Mouse (Mus musculus) testis, postnatal 10 days (tissue): ENCODE measurements around the gene Sspn.
A peak's percentile ranks its signal among the peaks of the same experiment; 100 is the strongest.

Source experiments
- DNase-seq: peaks from one replicate; pipeline ENCODE4 v3.0.0; 2021; ENCODE audit warnings: low spot score

Sspn gene

DNA sequence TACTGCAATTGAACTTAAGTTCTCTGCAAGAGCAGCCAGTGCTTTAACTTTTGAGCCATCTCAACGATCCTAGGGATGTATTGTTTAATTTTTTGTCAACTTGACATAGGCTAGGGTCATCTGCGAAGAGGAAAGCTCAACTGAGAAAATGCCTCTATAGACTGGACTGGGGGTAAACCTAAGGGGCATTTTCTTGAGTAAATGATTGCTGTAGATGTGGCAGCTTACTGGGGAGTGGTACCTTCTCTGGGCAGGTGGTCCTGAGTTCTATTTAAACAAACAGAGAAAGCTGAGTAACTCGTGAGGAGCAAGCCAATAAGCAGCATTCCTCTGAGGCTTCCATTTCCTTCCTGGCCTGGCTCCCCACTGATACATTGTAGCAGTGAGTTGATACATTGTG is at the start of gene Sspn:
Sspn (plus strand) TSS at position 301 of the 400 bp plus-strand sequence.
- DNase-seq: no peak

DNA sequence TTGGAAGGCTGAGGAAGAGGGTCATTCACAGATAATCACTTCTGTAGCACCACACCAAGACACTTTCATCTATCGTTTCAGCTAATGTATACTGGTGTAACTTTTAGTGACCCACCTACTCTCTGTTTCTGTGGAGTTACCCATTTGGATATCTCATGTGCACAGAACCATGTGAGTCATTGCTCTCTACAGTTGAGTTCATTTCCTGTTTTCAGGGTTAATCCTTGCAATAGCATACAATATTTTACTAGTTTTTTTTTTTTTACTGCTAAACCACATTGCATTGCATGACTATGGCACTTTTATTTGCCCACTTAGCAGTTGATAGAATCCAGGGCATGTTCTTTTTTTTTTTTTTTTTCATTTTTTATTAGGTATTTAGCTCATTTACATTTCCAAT is 48.4 kb upstream of the Sspn start:
- DNase-seq: no peak

DNA sequence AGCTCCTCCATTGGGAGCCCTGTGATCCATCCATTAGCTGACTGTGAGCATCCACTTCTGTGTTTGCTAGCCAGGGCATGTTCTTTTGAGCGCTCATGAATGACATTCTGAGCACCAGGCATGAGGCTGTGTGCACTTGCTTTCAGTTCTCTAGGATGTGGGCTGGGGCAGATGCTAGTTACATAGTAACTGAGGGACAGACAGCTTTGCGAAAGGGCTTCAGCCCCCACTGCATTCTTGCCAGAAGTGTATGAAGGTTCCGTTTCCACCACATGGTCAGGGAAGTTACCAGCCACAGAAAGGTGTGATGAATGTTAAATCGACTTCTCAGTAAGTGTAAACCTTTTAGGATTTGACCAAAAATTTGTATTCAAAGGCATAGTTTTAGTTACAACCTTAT is 47.8 kb upstream of the Sspn start:
- no peak for DNase-seq

DNA sequence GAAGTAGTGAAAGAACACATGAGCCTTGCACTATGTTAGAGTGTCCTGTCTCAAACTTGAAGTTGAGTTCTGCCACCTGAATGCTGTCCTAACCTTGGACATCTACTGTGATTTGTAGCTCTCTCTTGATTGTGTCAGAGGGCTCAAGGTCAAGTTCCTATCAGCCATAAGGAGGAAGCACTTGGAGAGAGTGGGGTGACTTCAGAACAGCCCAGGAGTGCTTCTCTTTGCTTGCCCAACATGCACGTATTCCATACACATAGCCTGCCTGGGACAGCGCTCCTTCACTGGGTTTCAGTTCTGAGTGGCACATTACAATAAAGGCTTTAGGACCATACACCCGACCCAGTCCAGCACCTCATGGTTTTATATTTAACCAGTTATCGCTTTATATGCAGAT is 46.4 kb upstream of the Sspn start:
- no peak for DNase-seq

DNA sequence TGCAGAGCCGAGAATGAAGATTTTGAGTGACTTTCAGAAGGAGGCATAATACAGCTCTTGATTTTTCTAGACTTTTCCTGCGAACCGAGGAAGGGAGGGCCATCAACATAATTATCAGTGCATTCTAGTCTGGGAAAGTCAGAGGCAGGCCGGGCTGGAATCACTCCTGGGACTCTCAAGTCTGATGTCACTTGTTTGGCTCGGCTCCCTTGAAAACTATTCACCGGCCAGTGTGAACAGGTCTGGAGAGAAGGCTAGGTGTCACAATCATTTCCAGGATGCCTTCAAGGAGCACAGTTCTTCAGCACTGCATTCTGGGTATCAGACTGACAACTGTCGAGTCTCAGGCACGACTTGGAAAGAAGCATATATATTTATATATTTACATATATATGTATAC is 45.2 kb upstream of the Sspn start:
- no peak for DNase-seq

DNA sequence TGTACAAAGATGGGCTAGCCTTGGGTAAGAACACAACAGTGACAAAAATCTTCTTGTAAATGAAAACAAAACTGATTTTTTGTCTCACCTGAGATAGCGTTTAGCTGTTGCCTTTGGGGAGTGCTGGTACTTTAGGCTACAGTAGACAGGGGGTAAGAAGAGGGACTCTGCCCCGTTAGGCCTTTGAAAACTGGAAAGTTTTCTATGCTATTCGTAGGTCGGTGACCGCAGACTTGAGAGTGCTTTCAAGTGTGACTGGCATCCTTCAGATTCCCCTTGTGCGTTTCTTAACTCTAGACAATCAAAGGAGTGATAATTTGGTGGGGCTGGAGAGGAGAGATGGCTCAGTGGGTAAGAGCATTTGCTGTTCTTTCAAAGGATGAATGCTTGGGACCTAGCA is 43.7 kb upstream of the Sspn start:
- DNase-seq: no peak

DNA sequence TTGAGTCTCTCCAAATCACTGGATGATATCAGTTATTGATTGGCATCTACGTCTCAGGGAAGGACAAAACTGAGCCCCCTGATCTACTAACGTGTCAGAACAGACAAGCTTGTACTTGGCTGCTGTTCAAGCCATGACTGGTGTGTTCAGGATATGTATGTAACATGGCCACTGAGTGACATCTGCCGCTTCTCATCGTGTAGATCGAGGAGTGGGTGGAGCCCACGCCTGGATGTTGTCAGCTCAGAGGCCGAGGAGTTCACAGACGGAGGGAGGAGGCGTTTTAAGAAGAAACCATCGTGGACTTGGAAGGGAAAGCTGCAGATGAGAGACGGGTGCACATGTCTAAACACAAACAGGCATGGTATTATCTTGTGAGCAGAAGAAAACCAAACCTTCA is 39.5 kb upstream of the Sspn start:
- no peak for DNase-seq

DNA sequence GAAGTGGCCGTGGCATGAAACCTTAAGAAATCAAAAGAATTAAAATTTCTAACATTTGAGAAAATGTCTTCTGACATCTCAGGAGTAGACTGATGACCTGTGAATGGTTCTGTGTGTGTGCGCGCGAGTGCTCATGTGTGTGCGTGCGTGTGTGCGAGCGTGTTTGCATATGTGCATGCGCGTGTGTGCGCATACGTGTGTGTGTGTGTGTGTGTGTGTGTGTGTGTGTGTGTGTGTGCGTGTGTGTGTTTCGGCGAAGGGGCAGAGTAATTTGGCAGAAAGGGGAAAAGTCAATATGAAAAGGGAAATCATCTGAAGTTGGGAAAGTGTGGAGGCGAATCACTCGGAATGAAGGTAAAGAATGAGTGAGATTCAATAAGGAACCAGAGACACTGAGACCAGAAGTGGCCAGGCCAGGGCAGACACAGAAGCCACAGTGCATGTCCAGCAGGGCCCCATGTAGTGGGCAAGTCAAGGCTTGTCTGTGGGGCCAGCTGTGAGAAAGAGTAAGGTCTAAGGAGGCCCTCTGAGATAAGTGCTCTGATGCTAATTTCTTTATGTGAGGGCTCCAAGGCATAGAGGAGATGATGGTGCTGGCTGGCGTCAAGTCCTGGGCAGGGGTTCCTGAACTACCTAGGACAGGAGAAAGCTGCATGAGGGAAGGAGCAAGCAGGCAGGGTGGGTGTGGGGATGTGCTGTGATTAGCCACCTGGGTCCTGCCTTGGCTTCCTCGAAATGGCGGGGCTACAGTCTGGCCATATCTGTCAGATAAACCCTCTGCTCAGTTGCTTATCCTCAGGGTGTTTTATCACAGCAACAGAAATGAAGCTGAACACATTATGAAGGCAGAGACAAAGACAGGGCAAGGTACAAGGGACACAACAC is 38.8 kb upstream of the Sspn start:
- no peak for DNase-seq

DNA sequence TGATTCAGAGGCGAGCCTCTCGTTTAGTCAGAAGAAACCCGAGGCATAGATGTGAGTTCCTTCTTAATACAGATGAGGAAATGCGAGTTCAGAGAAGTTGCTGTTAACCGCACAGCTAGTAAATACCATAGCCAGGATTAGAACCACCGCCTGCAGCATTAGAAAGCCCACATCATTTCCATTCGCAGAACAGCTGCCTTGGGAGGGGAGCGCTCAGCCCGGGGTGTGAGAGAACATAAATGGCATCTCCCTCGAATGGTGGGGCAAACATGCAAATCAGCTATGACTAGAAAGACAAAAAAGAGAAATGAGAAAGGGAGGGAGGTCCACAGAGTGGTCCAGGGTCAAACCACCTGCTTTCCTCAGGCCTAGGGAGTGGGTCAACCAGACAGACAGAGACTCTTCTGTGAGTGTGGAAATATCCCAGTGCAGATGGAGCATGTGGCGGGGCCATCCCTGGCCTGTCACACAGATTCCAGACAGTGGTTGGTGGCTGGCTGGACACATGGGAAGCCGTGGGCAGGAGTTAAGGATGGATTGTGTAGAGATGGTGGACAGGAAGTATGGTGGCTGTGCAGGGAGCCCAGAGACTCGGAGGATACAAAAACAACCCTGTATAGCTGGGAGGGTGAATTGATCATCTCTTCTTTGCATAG is 37.9 kb upstream of the Sspn start:
- DNase-seq: no peak

DNA sequence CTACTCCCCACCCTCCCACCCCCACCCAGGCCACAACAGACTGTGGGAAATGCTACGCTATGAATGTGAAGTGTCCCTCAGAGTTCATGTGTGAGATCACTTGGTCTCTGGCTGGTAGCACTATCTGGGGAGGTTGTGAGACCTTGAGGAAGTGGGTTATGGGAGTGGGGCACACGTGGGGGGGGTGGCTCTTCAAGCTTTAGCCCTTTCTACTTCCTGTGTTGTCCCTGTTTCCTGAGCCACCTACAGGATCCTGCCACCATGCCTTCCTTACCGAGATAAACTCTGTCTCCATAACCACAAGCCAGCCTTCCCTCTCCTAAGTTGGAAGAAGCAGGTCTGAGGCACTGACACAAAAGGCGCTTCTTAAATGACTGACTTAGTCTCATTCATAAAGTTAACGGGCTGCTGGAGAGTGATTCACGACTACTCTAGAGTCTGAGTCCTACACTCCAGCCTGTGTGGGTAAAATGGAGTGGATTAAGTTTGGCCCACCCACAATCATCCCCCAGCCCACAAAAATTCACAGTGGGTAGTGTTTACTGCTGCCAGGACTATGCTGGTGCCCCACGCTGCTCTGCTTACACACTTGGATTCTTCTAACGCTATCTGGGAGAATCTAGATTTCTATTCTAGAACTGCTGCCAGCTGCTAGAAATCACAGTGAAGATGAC is 36.6 kb upstream of the Sspn start:
- DNase-seq: no peak

DNA sequence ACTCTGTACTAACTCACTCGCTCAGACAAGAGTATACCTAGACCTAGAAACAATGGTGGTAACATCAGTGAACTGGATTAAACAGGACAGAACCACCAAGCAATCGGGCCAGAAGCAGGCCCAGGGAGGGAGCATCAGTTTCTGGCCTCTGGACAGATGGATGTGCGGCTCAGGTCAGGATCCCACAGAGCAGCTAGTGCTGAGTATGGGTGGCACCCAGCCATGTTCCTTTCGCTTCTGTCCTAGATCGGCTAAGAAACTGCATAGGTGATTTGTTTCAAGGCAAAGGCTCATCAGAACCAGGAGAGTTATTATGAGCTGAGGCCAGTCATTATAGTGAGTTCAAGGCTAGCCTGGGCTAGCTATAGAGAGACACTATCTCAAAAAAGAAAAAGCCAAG is 27.3 kb upstream of the Sspn start:
- DNase-seq: no peak

DNA sequence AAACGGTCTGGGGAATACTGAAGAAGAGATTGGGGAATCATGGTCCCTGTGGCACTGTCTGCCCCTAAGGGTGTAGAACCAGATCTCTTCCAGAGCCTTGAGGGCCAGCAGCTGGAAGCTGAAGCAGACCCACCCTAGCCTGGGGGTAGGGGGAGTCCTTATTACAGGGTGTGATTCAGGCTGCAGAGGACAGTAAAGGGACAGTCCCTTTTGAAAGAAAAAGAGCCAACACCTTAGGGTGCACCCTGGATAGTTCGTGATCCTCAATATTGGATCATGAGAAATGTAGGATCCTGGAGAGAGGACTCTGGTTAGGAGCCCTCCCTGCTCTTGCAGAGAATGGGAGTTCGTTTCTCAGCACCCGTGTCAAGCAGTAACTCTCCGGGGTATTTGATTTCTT is 26.8 kb upstream of the Sspn start:
- no peak for DNase-seq

DNA sequence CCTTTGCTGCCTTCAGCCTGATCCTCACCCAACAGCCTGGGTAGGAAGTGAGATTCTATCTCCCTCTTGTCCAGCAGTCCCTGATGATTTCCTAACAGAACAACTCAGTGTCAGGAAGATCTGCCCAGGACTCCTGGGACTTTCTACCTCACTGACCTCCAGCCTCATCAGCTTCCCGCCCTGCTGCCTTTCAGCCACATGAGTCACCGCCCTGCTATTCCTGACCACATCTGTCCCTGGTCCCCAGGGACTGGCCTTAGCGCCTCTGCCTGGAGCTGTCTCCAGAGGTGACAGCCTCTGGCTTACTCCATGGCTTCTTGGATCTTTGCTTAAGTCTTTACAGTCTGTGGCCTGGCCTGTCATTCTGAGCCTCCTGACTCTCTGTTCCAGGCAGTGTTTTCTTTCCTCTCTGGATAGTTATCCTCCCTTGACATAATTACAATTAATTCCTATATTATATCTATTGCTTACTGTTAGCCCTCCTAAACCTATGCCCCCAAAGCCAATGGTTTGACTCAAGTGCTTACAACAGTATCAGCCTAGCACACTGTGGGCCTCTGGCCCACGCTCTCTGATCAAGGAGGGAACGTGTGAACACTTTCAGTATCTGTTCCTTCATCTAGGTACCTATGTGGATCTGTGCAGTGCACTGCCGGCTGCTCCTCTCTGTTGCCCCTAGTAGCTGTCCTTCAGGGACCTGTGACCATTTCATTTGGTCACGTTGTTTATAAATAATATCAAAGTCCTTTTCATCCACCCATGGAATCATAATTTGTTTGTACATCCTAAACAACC is 25.1 kb upstream of the Sspn start:
- DNase-seq: no peak

DNA sequence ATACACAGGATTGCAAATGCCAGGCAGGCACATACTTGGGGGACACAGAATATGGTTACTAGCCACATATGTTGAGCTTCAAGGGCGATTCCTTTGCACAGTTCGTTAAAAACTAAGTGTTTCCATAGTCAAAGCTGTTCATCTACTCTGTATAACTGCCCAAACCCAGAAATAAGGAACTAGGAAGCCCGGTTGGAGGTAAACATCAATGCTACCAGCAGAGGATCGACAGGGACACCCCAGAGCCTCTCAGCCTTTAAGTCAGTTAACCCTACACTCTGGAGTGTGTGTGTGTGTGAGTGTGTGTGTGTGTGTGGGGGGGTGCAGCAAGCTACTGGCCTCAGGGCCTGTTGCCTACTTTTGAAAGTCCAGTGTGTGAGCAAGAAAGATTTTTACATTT is 21.5 kb upstream of the Sspn start:
- DNase-seq: no peak

DNA sequence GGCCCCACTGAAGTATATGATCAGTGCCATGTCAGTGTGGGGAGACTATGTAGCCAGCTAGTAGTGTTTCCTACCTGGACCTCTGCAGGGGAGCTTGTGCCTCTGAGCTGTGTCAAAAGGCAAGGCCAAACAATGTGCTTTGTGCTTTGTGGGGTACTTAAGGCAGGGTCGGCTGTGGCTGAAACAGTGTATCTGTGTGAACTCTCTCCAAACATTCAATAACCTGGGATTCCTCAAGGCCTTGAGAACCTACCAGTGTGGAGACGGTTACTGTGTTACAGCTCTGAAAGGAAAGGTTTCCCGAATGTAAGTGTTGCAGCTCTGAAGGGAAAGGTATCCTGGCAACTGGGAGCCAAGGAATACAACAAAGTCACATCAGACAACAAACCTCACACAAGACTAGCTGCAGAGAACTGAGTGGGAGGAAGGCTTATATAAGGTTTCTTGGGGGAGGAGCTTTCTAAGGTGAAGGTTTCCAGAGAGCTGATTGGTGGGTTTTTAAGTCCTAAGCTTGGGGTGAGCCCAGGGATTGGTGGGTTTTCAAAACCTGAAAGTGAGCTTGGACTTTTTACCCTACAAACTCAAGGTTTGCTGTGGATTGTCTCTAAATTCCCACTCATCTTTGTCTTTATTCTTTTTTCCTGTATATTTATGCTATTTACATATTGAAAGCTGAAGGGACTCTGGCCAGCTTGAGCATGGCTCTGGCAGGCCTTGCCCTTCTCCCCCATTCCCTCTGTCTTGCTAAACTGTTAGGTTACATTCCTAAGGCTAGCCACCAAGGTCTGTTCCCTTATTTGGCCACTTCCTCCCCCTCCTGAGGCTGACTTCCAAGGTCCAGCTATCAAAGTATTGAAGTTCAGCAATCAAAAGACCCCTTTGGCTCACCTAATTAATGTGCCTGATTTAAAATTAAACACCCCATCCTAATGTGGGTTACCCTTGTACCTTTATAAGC is 20.7 kb upstream of the Sspn start:
- no peak for DNase-seq

DNA sequence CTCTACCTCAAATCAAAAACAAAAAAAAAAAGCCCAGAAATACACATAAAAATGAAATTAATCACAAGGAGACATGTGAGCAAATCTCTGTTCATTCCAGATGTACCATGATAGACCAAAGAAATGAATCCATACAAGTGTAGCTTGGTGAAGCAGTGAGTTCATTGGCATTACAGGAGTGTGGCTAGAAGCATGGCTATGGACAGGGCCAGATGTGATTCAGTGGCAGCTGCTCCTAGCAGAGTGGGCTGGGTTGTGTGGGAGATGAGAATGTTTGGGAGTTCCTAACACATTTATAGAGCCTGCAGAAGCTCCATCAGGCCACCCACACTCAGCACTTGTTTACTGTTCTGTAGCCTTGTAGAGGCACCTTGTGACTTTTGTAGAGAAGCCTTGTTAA is 19.2 kb upstream of the Sspn start:
- no peak for DNase-seq

DNA sequence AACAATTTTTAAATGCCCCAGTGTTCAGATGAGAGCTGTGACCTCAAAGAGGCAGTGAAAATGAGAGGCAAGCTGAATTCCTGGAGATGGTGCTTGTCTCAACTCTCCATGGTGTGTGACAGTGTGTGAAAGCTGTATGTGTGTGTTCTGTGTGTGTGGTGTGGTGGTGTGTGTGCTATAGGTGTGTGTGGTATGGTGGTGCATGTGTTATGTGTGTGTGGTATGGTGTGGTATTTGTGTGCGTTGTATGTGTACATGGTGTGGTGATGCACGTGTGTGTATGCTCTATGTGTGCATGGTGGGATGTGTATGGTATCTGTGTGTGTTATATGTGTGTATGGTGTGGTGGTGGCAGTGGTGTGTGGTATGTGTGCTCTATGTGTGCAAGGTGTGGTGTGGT is 16.0 kb upstream of the Sspn start:
- DNase-seq: no peak

DNA sequence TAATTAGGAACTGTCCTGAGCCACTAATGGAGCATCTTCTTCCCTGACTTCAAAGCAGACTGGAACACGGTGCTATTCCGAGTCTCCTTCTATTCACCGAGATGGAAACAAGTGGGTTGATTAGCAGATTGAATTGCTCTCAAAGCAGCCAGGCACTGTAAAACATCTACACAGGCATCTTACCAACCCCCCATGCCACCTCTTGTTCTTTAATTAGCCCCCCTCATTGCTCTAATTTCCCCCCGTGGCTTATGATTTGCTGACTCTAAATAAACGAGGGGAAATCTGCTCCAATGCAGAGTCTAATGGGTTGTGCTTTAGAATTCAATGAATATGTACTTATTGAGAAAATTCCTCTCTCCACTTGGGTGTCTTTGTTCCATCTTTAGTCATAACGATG is 15.0 kb upstream of the Sspn start:
- no peak for DNase-seq

DNA sequence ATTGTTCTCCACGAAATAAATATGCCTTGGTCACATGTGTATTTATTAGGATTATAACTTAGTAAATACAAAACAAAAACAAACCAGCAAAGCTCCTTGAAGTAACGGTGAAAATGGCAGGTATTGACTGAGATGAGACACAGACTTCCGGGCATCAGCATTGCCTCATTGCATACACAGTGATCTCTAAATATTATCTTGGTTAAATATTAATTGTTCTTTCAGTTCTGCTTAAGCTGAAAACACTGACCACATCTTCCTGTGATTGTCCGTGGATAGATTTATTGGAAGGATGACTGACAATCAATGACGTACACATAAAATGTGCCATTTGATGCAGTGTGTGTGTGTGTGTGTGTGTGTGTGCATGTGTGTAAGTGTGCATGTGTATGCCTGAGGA is 13.2 kb upstream of the Sspn start:
- no peak for DNase-seq

DNA sequence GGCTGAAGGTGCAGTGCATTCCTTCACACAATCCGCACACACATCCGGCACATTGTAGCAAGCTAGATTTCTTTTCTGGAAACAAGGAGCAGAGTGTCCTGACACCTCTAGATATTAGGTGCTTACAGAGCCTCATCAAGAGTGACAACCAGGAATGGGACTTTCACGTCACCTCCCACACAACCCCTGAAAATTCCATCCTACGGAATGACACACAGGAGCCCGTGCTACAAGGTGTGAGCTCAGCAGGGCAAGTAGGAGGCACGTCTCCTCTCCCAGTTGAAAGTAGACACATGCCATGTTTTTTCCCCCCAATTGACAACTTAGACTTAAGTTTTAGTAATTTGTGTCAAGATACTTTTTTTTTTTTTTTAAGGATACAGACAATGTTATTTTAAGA is 7.8 kb upstream of the Sspn start:
- DNase-seq: no peak

DNA sequence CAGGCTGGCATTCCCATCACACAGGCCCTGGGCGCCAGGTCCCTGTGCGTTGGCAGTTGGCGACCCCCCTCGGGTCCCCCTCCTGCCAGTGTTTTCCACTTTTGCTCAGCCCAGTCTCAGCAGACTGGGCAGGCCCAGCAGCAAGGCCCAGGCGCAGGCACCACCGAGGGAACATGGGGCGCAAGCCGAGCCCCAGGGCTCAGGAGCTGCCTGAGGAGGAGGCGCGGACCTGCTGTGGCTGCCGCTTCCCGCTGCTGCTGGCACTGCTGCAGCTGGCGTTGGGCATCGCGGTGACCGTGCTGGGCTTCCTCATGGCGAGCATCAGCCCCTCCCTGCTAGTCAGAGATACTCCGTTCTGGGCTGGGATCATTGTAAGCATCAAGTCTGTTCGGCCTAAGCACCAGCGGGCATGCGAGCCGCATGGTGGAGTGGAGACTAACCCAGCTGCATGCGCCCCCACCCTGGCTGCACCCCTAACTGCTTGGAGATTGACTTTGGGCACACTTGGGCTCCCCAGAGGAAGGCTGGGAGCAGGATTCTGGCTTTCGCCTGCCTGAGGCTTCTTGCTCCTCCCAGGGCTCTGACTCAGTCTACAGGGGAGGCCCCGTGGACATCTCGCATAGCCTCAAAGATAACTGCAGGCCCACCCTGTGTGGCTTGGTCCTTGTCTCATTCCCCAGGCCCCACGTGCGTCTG is 2.7 kb downstream of the Sspn start:
- peak; percentile 80 for DNase-seq
